Mouse (Mus musculus) liver, postnatal 0 days (tissue): ENCODE data around the gene Grap.

ENCODE experiments used
- CTCF ChIP-seq: sonication (generic); IDR thresholded peaks from 2 replicates; pipeline ENCODE4 v1.5.1; 2016; ENCODE audit warnings: antibody characterized with exemption, low read depth
- EP300 ChIP-seq: IDR thresholded peaks from 2 replicates; pipeline ENCODE4 v1.6.1; 2016; ENCODE audit warnings: antibody characterized with exemption, low read depth, mild to moderate bottlenecking

DNA sequence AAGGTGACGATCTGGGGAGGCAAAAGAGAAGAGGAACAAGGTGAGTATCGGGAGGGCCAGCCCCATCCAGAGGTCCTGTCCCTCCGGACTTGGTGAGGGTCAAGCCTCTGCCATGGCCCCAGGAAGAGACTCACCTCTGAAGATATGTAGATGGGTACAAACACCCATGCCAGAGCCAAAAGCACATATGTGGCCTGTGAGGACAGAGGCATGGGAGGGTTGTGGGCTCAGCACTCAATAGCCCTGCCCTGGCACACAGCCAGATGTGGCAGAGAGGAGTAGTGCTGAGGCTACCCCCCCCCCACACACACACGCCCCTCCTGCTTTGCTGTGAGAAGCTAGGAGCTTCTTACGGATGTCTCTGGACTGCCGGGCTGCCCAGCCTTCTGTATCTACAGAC is 62.1 kb downstream of the Grap start:
- TF ChIP-seq CTCF (no peak), EP300 (no peak)
